8 mouse cellular contexts compared by ENCODE assay signal in genomic region chr12:78748557-78749377, GRCm38 (mm10). TPM values are rescaled to one million over a fixed set of nuclear protein-coding genes. Genes with fewer than 3 reads are reported as not detected.
DNase-seq lines count a peak whose midpoint lies in the region; ATAC-seq and TF ChIP-seq lines count a peak whose summit lies in the region.

TSS of gene Mpp5 (plus strand) at chr12:78748907.

- H3K4me2 ChIP-seq in forebrain, embryonic 13.5 days, result peak within 1 kb of the TSS; percentile 86
- H3K4me2 ChIP-seq in liver, postnatal 0 days (ENCODE audit: low read depth, low read length), result peak within 1 kb of the TSS; percentile 96
- peak within 1 kb of the TSS; percentile 94 for H3K4me2 ChIP-seq in neural tube, embryonic 14.5 days (ENCODE audit: low read depth, low read length)

- TF ChIP-seq POLR2A in ES-Bruce4 (IDR thresholded peaks at IDR 0.05; ENCODE audit: insufficient read depth, low read length), result peak; percentile 67

- under 1% methylated on average over 63 of the region's 98 CpGs for WGBS in forebrain, embryonic 13.5 days
- WGBS in large intestine, adult 2 months, result under 1% methylated on average over 95 of the region's 98 CpGs
- WGBS in liver, postnatal 0 days (ENCODE audit: insufficient replicate concordance), result under 1% methylated on average over 72 of the region's 98 CpGs
- under 1% methylated on average over 73 of the region's 98 CpGs for WGBS in neural tube, embryonic 14.5 days

- ATAC-seq in cerebellum, adult (ENCODE audit: insufficient number of reproducible peaks, low FRiP score, low TSS enrichment), result peak; percentile 99
- peak; percentile 100 for ATAC-seq in forebrain, embryonic 13.5 days
- ATAC-seq in liver, postnatal 0 days, result peak; percentile 99
- peak; percentile 100 for ATAC-seq in neural tube, embryonic 14.5 days (ENCODE audit: low read depth)

- TF ChIP-seq CTCF in ES-Bruce4 (IDR thresholded peaks at IDR 0.05; ENCODE audit: low read depth, low read length), result no peak
- no peak for TF ChIP-seq CTCF in liver, postnatal 0 days (IDR thresholded peaks at IDR 0.05; ENCODE audit: low read depth)

- DNase-seq in heart, postnatal 10 days, result peak; percentile 96 to 97
- DNase-seq in large intestine, adult 2 months (ENCODE audit: low read depth, low spot score), result peak; percentile 67
- peak; percentile 97 for DNase-seq in liver, postnatal 0 days
- peak; percentile 98 for DNase-seq in testis, postnatal 10 days (ENCODE audit: low spot score)

- peak within 1 kb of the TSS; percentile 95 for H3K9ac ChIP-seq in ES-Bruce4 (ENCODE audit: low read depth, poor library complexity, severe bottlenecking)
- H3K9ac ChIP-seq in forebrain, embryonic 13.5 days, result peak within 1 kb of the TSS; percentile 84
- H3K9ac ChIP-seq in liver, postnatal 0 days (replicated peaks), result peak within 1 kb of the TSS; percentile 92
- H3K9ac ChIP-seq in neural tube, embryonic 14.5 days (replicated peaks; ENCODE audit: low read depth, low read length), result peak within 1 kb of the TSS; percentile 72

- no peaks in the 10 kb centered on the region for H3K36me3 ChIP-seq in ES-Bruce4 (ENCODE audit: control insufficient read depth, insufficient read depth, low read length, poor library complexity, severe bottlenecking)
- H3K36me3 ChIP-seq in forebrain, embryonic 13.5 days (ENCODE audit: poor library complexity, severe bottlenecking), result no peaks in the 10 kb centered on the region
- no peaks in the 10 kb centered on the region for H3K36me3 ChIP-seq in liver, postnatal 0 days (replicated peaks; ENCODE audit: insufficient read depth, low read length)
- no peaks in the 10 kb centered on the region for H3K36me3 ChIP-seq in neural tube, embryonic 14.5 days (ENCODE audit: control insufficient read depth, insufficient read depth, low read length)

- H3K9me3 ChIP-seq in ES-Bruce4 (replicated peaks; ENCODE audit: control insufficient read depth, insufficient read depth, low read length, poor library complexity, severe bottlenecking), result no peaks in the 10 kb centered on the region
- no peaks in the 10 kb centered on the region for H3K9me3 ChIP-seq in forebrain, embryonic 13.5 days (replicated peaks)
- no peaks in the 10 kb centered on the region for H3K9me3 ChIP-seq in liver, postnatal 0 days (ENCODE audit: low read length)
- no peaks in the 10 kb centered on the region for H3K9me3 ChIP-seq in neural tube, embryonic 14.5 days (ENCODE audit: control insufficient read depth, low read length)

- intact Hi-C loops in heart, postnatal 10 days (cut with DNase I), result loop anchor here (5.0 kb wide), 2 partner anchors 114 to 521 kb away; partner anchors contain the start of genes Atp6v1d, Eif2s1 and Gphn

- H3K27ac ChIP-seq in ES-Bruce4 (ENCODE audit: insufficient read depth, low read length), result 0 out of 2 replicates have a peak within 1 kb of the TSS, but pooled peaks have one; percentile 49
- H3K27ac ChIP-seq in forebrain, embryonic 13.5 days, result peak within 1 kb of the TSS; percentile 80
- peak within 1 kb of the TSS; percentile 87 for H3K27ac ChIP-seq in liver, postnatal 0 days (ENCODE audit: low read depth)
- H3K27ac ChIP-seq in neural tube, embryonic 14.5 days (ENCODE audit: low read depth, low read length), result peak within 1 kb of the TSS; percentile 80

- no peak for TF ChIP-seq EP300 in ES-Bruce4 (IDR thresholded peaks at IDR 0.05; ENCODE audit: insufficient read depth, low read depth, low read length)
- no peak for TF ChIP-seq EP300 in liver, postnatal 0 days (IDR thresholded peaks at IDR 0.05; ENCODE audit: low read depth)

- H3K27me3 ChIP-seq in ES-Bruce4 (ENCODE audit: control insufficient read depth, insufficient read depth, low read length, poor library complexity, severe bottlenecking), result no peaks in the 10 kb centered on the region
- H3K27me3 ChIP-seq in forebrain, embryonic 13.5 days, result peaks cover 11% of the 10 kb centered on the region; the same call in 1 of the 2 replicates
- no peaks in the 10 kb centered on the region for H3K27me3 ChIP-seq in liver, postnatal 0 days (ENCODE audit: insufficient read depth, low read length)
- H3K27me3 ChIP-seq in neural tube, embryonic 14.5 days (ENCODE audit: control insufficient read depth, insufficient read depth, low read length), result no peaks in the 10 kb centered on the region; the same call in 1 of the 2 replicates

- peak within 1 kb of the TSS; percentile 80 for H3K4me3 ChIP-seq in ES-Bruce4 (ENCODE audit: low read depth, low read length)
- peak within 1 kb of the TSS; percentile 83 for H3K4me3 ChIP-seq in forebrain, embryonic 13.5 days
- H3K4me3 ChIP-seq in liver, postnatal 0 days (ENCODE audit: low read depth, low read length), result peak within 1 kb of the TSS; percentile 92
- H3K4me3 ChIP-seq in neural tube, embryonic 14.5 days (ENCODE audit: low read depth, low read length), result peak within 1 kb of the TSS; percentile 78

- no peaks in the 10 kb centered on the region for H3K4me1 ChIP-seq in ES-Bruce4 (ENCODE audit: control insufficient read depth, insufficient read depth, low read length)
- H3K4me1 ChIP-seq in forebrain, embryonic 13.5 days, result peaks cover 5% of the 10 kb centered on the region; the same call in 1 of the 2 replicates
- H3K4me1 ChIP-seq in liver, postnatal 0 days (ENCODE audit: insufficient read depth), result peaks cover 7% of the 10 kb centered on the region; the same call in 1 of the 2 replicates
- H3K4me1 ChIP-seq in neural tube, embryonic 14.5 days (ENCODE audit: control insufficient read depth, insufficient read depth, low read length), result no peaks in the 10 kb centered on the region

RNA-seq across cellular contexts. Expression of gene Mpp5, which starts in this region (rescaled TPM):
- 54.3 and 58.8 TPM in 2 replicates for polyA plus RNA-seq in ES-Bruce4 (2011; ENCODE audit: insufficient read depth, insufficient read length, low read depth, missing spikeins)
- polyA plus RNA-seq in forebrain, embryonic 13.5 days (2015; fragmentation: Nextera tagmentation; extraction: Ambion mirVana), result 21.9 and 23.5 TPM in 2 replicates
- total RNA-seq in heart, postnatal 10 days (2021), result 10 to 100 TPM; 16.0 to 16.5 TPM
- 3.6 and 5.1 TPM in 2 replicates for polyA plus RNA-seq in large intestine, adult 2 months (2012; rRNA removed)
- 5.2 and 7.0 TPM in 2 replicates for polyA plus RNA-seq in liver, postnatal 0 days (2015; fragmentation: Nextera tagmentation; extraction: Ambion mirVana)
- 11.4 and 16.8 TPM in 2 replicates for polyA plus RNA-seq in neural tube, embryonic 14.5 days (2014; fragmentation: Nextera tagmentation; extraction: Ambion mirVana)

Comparison
In these comparisons a context has a peak if more than half of its experiments do, and no peak if none do; other contexts are left out.
1. Peak in every context shown above with its lines: DNase-seq, ATAC-seq, H3K4me3 ChIP-seq and H3K27ac ChIP-seq.